Mouse (Mus musculus) hindlimb bud, embryonic 11.5 days (tissue): ENCODE measurements at regions not wholly inside any gene's neighbourhood (a gene's known extent, or its start where the extent isn't known, plus 50 kb on each side); places are given as distances from the start of the nearest gene placed in this dataset.

Source experiments
- DNase-seq: peaks from one replicate; pipeline ENCODE4 v3.0.0-alpha.2; 2012; ENCODE audit warnings: low read depth, low spot score; ENCODE audit errors: extremely low spot score

DNA sequence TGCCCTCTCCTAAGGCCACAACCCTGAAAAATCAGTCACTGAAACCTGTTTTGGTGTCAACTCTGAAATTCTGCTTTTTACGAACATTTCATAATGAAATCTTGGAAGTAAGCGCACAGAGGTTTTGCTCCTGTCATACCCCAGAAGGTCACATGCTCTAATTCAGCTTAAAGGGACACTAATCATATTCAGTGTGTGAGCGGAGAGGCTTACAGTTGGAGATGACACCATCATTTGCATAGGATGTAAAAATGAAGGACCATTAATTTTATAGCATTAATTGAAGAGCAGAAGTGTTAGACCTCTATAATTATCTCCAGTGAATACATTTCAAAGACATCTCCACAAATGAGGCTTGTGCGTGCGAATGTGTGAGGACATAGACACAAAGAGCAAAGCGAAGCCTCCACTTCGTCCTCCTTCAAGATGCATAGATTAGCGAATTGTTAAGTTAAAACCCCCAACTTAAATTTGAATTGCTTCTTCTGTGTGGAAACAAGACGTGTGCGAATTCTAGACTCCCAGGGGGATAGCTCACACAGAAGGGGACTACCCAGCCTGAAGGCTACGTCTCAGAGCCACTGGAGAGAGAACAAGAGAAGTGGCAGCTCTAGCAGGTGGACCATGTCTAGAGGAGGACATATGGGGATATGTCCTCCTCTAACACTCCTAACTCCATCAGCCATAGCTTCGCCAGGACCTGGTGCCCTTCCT, 479.0 kb upstream of the Kif2a start:
- DNase-seq = no peak

DNA sequence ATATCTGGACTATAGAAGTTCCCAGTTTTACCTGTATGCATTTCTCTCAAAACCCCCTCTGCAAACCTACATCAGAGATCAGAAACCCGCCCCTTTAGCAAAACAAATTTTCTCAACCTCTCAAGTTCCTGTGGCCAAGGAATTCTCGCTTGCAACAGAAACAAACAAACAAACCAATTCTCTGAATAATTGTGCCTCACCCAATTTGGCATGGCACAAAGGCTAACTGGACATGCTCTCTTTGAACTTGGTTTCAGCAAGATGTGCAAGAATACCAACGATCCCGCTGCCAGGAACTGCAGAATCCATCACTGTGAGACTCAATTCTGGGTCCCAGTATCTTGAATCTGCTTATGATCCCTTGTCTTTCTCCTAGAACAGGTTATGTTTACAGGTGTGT, 477.4 kb upstream of the Kif2a start:
- DNase-seq = no peak

DNA sequence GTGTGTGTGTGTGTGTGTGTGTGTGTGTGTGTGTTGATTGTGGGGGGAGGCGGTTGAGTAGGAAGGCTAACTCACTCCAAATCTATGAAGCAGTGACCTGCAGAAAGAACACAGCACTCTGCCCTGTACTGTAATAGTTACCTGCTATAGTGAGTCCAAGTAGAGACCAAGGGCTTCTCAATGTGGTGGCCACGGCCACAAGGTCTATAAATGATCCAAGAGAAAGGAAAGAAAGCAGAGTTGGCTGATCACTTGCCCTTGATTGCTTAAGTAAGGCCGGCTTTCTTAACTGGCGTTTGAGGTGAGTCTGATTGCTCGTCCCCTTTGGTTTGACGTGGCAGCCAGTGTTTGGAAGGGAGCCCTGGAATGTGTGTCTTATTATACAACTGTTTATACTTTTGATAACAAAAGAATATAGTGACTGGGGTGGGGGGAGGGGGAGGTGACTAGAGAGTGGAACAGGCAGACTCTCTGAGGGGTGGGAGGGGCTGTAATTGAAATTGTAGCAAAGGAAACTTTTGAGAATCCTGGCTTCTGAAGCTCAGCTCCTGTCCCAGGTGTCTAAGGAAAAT, 473.3 kb upstream of the Kif2a start:
- no peak for DNase-seq

DNA sequence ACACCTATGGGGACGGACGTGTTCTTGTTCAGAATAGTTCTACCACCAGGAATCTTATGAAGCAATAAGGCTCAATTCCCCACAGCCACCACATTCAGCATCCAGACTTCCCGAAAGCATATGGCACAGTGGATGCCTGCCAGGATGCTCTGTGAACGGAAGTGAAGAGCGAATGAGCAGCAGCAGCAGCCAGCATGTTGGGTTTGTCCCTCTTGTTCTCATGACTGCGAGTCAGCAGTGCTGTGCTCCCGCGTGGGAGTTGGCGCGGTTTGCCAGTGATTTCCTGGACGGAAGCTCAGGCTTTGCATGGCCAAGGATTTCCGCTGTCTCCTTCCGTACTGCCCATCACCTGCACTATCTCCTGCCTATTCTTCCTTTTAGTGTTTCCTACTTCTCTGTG, 471.8 kb upstream of the Kif2a start:
- no peak for DNase-seq

DNA sequence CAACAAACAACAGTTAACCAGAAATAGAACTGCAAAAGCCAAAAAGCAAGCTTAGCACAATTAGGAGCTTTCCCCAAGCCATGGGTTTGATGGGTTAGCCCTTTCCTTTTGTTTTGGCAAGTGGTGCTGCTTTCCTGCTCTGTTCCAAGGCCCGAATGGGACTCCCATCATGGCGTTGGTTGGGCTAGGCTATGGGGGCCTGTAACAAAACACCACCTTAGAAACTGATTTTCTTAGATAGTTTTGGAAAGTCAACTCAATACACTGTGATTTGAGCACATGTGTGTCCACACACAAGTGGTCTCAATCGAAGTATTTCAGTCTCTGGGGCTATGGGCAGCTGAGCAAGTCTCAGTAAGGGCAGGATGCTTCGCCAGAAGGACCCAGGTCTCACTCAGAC, 470.5 kb upstream of the Kif2a start:
- no peak for DNase-seq

DNA sequence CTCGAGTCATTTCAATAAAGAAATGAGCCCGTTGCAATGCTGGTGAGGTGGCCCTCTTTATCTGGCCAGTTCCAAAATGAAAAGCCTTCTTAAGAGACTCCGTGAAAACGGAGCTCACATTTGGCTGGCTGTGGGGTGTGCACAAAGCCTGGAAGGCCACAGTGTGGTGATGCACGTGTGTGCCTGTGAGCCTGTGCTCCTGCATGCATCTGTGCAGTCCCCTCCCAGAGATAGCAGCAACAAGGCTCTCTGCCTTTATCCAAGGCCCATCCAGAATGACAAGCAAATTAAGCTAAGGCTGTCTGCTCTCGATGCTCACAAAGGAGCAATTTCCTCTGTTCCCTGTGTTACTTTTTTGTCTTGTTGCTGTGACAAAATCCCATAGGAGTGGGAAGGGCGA, 469.5 kb upstream of the Kif2a start:
- DNase-seq = no peak

DNA sequence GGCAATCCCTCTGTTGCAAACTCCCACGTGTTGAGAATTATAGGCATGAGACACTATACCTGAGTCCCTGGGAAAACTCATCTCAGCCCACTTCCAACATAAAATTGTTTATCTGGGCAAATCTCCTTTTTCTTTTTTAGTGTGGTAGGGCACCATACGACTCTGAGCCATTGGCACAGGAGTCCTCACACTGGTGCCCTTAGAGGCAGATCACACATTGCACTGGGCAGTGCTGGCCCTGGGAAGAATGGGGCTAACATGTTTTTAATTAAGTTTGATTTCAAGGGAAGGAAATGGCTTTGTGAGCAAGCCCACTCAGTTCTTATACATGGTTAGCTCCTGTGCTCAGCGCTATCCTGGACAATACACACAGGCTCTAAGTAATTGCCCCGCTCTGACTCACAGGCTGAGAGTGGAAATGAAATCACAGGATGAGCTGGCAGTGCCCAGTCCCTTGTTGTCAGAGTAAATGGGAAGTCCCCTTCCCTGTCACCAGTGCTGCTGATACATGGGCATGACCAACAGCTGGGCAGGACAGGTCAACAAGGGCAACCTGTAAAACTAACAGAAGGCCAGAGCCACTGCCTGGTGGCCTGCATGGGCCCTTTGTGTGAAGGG, 463.6 kb upstream of the Kif2a start:
- no peak for DNase-seq

DNA sequence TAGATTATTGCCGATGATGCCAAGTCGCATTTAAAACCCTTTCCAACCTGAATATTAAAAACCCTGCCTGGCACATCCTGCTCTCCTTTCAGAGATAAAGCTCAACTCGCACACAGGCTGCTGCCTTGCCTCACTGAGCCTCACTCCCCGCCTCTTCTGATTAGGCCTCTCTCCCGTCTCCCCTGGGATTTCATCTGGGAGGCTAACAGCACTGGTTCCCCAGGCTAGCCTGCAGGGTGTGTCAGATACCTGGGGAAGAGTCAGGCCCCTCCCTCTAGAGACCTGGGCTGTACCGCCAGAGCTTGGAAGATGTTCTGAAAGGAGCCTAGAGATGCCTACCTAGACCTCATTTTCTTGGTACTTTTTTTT, 462.7 kb upstream of the Kif2a start:
- no peak for DNase-seq

DNA sequence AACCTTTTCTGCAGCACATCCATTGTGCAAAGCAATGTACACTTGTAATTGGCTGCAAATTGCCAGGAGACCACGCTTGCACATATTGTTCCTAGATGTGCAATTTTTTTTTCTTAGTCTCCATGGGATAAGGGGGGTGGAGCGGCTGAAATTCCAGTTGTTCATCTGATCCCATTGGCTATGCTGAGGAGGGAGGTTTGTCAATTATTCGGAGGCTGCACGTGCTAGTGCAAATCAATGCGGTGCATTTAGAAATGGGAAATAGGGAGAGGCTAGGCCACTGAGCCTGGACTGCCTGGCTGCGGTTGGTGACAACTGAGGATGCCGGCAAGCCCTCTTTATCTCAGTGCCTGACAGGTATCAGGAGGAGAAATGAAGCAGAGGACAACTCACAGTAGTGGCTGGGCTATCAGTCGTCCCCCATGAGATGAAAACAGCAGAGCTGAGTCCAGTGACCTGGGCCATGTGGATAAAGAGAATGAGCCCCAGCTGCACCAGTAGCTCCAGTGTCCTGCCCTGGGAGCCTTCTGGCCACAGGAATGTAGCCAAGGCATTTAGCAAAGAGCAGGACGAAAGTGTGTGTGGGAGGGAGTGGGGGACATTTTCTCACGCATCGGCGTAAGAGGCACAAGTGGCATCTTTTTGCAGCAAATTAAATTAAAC, 462.2 kb upstream of the Kif2a start:
- DNase-seq = no peak

DNA sequence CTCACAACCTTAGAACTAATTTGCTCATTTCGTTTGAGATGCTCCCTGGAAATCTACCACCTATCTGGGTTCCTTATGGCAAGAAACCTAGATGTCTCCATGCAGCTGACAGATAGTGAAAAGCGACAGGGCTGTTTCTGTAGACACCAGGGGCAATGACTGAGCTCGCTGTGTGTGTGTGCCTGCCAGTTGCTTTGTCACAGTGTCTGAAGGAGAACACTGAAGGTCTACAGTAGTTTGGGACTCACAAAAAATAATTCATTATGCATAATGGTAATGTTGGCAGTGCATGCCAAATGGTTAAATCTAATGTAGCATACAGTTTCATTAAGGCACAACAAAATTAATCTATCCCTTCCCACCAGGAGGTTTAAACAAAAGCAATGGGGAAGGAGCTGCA, 453.2 kb upstream of the Kif2a start:
- DNase-seq = no peak

DNA sequence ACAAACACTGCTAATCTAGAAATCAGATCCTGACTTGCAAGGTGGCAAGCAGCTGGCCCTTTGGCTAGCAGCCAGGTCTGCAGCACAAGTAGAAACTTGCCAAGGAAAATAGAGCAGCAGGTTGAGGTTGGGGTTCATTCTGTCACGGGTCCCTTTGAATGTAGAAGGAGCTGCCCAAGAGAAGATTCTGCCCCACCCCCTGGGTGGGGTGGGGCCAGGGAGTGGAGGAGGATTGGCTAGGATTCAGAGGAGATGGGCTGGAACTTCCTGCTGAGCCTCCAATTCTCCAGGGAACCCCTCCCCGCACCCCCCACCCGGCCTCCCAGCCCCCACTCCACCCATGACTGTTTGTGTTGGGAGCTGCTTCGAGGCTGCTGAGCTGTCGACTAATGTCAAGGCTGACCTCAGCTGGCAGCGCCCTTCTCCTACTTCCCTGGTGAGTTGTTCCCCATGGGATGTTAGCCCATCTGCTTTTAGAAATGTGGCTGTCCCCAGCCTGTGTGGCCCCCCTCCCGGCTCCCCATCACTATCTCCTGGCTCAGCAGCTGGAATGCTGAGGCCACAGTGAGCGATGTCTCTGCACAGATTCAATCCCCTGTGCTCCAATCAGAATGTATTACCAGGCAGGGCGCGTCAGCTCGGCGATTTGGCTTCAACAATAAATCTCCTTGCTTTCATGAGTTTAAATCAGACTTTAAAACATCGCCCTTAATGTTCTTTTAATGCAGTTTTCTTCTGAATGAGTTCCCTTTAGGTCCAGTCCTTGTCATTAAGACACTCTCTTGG, 447.8 kb upstream of the Kif2a start:
- DNase-seq = no peak

DNA sequence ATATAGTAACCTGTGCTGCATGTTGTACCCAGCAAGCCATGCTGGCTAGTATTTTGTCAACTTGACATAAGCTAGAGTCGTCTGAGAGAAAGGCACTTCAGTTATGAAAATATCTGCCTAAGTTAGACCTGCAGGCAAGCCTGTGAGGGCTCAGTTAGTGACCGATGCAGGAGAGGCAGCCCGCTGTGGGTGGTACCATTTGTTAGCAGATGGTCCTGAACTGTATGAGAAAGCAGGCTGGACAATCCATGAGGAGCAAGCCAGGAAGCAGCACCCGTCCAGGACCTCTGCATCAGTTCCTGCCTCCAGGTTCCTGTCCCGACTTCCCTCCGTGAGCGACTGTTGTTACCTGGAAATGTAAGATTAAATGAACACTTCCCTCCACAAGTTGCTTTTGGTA, 440.9 kb upstream of the Kif2a start:
- no peak for DNase-seq

DNA sequence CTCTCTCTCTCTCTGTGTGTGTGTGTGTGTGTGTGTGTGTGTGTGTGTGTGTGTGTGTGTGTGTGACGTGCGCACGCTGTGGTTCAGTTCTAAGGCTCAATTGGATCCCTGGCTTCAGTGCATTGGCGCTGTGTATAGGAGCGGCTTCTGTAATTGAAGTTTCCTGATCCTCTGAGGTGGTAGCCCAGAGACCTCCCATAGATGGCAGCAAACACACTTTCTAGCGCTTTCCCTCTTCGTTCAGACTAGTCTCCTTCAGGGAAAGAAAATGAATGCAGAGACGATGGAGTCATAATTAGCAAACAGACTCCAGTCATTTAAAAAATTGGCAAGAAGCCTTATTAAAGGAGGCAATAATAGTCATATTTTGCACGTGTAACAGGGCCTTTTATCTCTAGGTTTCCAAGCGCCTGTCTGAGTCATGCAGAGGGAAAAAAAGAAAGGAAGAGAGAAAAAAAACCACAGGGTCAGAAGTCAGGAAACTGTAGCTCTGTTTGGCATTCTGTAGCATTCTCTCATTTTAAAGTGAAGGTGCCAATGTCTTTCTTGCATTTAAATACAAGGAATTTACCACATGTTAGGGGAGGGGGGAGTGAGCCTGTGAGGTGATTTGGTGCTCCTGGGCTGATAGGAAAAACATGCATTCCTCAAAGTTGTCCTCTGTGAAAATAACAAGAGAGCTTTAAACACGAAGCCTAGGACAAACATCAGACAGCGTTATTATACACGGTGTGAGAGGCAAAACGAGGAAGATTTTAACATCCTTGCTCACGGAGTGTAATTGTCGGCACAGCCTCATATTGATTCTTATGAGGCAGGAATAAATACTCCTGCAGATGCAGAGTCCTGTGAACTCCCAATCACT, 439.4 kb upstream of the Kif2a start:
- DNase-seq = peak; percentile 56

DNA sequence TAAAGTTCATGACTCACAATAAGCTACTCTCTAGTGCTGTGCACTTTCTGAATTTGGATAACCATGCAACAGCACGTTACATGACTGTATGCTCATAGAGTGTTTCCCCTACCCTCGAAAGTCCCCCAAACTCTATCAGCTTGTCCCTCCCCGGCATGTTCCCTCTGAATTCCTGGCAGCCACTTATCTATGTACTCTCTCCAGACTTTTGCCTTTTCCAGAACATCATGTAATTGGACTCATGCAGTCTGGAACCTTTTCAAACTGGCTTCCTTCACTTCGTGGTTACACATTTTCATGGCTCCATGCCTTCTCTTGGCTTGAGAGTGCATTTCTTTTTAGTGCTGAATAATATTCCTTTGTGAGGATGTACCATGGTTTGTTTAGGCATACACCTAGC, 436.8 kb upstream of the Kif2a start:
- no peak for DNase-seq

DNA sequence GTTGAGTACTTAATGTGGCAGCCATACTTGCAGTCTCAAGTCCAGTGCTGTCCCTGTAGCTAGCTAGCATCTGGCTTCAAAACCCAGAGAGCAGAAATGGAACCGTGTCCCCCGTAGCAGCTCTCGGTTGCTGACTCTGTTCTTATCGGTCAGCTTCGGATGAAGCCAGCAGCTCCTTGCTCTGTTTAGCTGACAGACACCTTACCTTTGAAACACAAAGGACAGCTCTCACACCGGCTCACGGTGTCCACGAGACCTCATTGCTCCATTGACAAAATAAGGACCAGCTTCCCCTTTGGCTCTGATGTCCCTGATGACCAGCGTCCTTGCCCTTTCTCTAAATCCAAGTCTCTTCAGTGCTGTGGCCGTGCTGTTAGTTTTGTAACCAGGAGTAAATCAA, 435.3 kb upstream of the Kif2a start:
- no peak for DNase-seq

DNA sequence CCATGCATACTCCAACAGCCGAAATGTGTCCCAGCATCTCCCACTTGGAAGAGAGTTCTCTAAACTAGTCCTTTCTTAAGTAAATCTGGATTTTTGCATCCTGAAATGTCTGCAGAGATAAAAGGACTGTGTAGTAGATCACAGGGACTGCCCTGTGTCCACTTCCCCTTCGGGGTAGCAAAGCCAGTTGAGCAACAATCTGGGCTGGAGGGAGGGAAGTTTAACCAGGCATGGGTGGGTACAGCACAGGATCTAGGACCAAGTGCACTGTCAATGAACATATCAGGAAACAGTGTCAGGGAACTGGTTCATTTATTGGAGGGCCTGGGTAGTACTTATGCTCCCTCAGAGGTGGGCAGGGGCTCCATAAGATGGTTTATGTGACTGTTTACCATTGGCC, 434.5 kb upstream of the Kif2a start:
- DNase-seq = no peak

DNA sequence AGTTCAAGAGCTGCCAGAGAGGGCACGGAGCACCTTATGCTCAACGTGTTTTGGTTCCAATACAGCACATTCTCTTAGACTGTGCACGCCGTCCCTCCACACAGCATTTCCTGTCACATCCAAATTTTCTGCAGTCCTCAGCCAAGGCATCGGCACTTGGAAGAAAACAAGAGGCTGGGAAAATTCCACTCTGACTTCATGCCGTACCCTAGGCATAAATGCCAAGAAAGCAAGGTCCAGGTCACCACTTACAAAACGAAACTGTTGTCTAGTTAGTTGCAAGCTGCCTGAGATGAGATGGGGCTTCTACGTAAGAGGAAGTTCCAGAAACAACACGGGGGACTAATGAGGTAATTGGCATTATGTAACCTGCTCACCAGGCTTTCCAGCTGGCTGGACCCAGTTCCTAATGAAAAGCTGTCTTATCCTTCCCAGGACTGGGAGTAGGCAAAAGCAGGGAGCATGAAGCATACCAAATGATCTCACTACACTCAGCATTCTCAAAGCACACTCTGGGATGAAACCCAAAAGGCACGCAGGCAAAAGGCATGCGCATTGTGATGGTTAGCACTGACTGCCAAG, 427.8 kb upstream of the Kif2a start:
- no peak for DNase-seq

DNA sequence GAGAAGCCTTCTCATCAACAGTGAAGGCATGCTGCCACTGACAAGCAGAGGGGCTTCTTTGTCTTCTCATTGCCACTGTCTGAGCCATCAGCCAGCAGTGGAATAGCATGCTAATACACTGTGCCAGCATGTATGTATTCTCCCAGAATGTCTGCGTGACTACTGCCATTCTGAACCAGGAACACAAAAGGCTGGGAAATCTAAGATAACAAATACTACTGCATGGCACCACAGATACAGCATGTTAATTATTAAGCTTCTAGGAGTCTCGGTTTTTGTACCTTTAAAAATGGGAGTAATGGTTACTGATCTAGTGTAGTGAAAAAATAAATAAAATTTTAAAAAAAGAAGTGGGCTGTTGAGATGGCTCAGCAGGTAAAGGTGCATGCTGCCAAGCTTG, 425.9 kb upstream of the Kif2a start:
- no peak for DNase-seq

DNA sequence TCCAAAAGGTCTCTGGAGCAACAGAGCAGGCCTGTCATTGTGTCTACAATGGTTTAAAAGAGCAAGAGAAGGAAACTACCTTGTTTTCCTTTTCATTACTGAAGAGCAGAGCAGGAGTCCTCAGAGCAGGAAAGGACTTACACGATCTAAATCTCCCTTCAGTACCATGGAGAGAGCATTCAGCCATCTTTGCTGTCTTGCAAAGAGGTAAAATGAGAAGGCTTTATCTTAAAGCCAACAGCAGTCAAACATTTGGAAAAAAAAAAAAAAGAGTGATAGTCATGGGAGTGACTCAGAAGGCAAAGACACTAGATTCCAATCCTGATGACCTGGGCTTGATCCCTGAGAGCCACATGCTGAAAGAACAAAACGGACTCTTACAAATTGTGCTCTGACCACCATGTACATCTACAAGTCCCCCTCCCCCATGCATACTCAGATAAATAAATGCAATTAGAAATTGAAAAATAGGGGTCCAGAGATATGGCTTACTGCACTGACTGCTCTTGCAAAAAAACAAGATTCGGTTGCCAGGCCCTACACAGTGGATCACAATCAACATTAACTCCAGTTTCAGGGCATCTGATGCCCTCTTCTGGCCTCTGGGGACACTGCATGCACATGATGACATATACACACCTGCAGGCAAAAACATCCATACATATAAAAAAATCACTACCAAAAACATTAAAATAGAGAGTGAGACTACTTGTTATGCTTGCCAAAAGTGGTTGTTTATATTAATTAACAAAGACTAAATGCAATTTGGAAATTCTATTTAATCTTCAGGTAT, 397.6 kb upstream of the Kif2a start:
- no peak for DNase-seq
